Mouse (Mus musculus) olfactory bulb, adult 2 months (tissue): Measurements from ENCODE around the gene Zfp14. TPM values are rescaled to one million over a fixed set of nuclear protein-coding genes. Genes with fewer than 3 reads are reported as not detected.

Experiments
- H3K27ac ChIP-seq: fragments of 200-500 bp; 2 replicates; pipeline ENCODE4 v1.5.1; 2012; ENCODE audit warnings: low read depth, low read length; ENCODE audit not compliant: insufficient read depth
- H3K4me1 ChIP-seq: fragments of 200-500 bp; 2 replicates; pipeline ENCODE4 v1.6.1; 2012; ENCODE audit warnings: low read length; ENCODE audit not compliant: control insufficient read depth, insufficient read depth
- H3K4me3 ChIP-seq: fragments of 200-500 bp; 2 replicates; pipeline ENCODE4 v1.5.1; 2012; ENCODE audit warnings: mild to moderate bottlenecking, low read depth, low read length, moderate library complexity; ENCODE audit not compliant: insufficient read depth
- CTCF ChIP-seq: fragments of 200-500 bp; IDR thresholded peaks from 2 replicates; pipeline ENCODE4 v1.5.1; 2012; ENCODE audit warnings: low read depth, mild to moderate bottlenecking, low read length, moderate library complexity; ENCODE audit not compliant: insufficient read depth
- POLR2A ChIP-seq: fragments of 200-500 bp; IDR thresholded peaks from 2 replicates; pipeline ENCODE4 v1.6.1; 2012; ENCODE audit warnings: mild to moderate bottlenecking, low read depth, low read length, moderate library complexity; ENCODE audit not compliant: insufficient read depth
- WGBS: fragments of 180-500 bp; shearing (Covaris S2); methylation state at CpG from one replicate; pipeline ENCODE4 v1.1.7; 2018; 5-methylcytosine and 5-hydroxymethylcytosine counted together
- polyA plus RNA-seq: library from polyadenylated mRNA; stranded (reverse); fragments of >200 nt; gene quantifications from 2 replicates; pipeline ENCODE4 v1.2.4, GENCODE M21; 2012; ENCODE audit warnings: low replicate concordance; ENCODE audit not compliant: missing spikeins, insufficient read depth, insufficient read length

The Zfp14 gene
- polyA plus RNA-seq: not detected in 2 replicates

- Histone ChIP-seq H3K4me3 (peak within 1 kb of the TSS; percentile 75), H3K27ac (peak within 1 kb of the TSS; percentile 53), H3K4me1 (peaks cover 4% of the 10 kb centered on the region)
- under 1% methylated on average over 40 of the region's 40 CpGs for WGBS
- TF ChIP-seq CTCF (no peak), POLR2A (no peak; the same call in 1 of the 2 replicates)
Observed at GRCm38 (mm10) chr7:30050882-30051548, at the start of gene Zfp14. TSS of gene Zfp14 (minus strand) at chr7:30051380.

- 63% methylated on average over 13 of the region's 13 CpGs for WGBS
- Histone ChIP-seq H3K27ac (no peak overlapping the region), H3K4me1 (peaks cover 7% of the 10 kb centered on the region), H3K4me3 (peak overlapping the region; percentile 18; the same call in 1 of the 2 replicates)
- TF ChIP-seq CTCF: no peak
- no peak for TF ChIP-seq POLR2A
Observed at GRCm38 (mm10) chr7:30099297-30099696, 48.1 kb upstream of the Zfp14 start.

- Histone ChIP-seq H3K27ac (no peak overlapping the region), H3K4me1 (peaks cover 7% of the 10 kb centered on the region), H3K4me3 (no peak overlapping the region)
Observed at GRCm38 (mm10) chr7:30095551-30096125, 44.5 kb upstream of the Zfp14 start.

GRCm38 (mm10) chr7:30094646-30095429 lies 43.7 kb upstream of the Zfp14 start, which contains the start of gene Zfp260:
TSS of gene Zfp260 (plus strand) at chr7:30094777.
- under 1% methylated on average over 26 of the region's 26 CpGs for WGBS
- peaks cover 7% of the 10 kb centered on the region for H3K4me1 ChIP-seq
- peak within 1 kb of the TSS; percentile 72 for H3K4me3 ChIP-seq
- peak within 1 kb of the TSS; percentile 93 for H3K27ac ChIP-seq
- TF ChIP-seq POLR2A: peak; percentile 77
- TF ChIP-seq CTCF: no peak

More at GRCm38 (mm10) chr7:30095551-30096125, 44.5 kb upstream of the Zfp14 start:
- TF ChIP-seq CTCF (no peak), POLR2A (no peak)
- WGBS: 1% methylated on average over 5 of the region's 5 CpGs

GRCm38 (mm10) chr7:30093918-30094415 lies 42.8 kb upstream of the Zfp14 start:
- H3K4me3 ChIP-seq: no peak overlapping the region
- peaks cover 8% of the 10 kb centered on the region for H3K4me1 ChIP-seq
- H3K27ac ChIP-seq: no peak overlapping the region
- TF ChIP-seq CTCF: no peak
- no peak for TF ChIP-seq POLR2A
- 67% methylated on average over 6 of the region's 6 CpGs for WGBS

GRCm38 (mm10) chr7:30092666-30093065 lies 41.5 kb upstream of the Zfp14 start:
- no peak overlapping the region for H3K27ac ChIP-seq
- H3K4me3 ChIP-seq: no peak overlapping the region
- WGBS: 84% methylated on average over 9 of the region's 9 CpGs
- H3K4me1 ChIP-seq: peaks cover 11% of the 10 kb centered on the region
- TF ChIP-seq CTCF: no peak
- no peak for TF ChIP-seq POLR2A

- Histone ChIP-seq H3K27ac (0 out of 2 replicates have a peak overlapping the region, but pooled peaks have one; percentile 43), H3K4me3 (peak overlapping the region; percentile 30)
- 4% methylated on average over 9 of the region's 9 CpGs for WGBS
Observed at GRCm38 (mm10) chr7:30090970-30091585, 39.9 kb upstream of the Zfp14 start.

More at GRCm38 (mm10) chr7:30090970-30091585, 39.9 kb upstream of the Zfp14 start:
- TF ChIP-seq POLR2A (no peak), CTCF (no peak)
- H3K4me1 ChIP-seq: peaks cover 9% of the 10 kb centered on the region
